Mouse (Mus musculus): ENCODE data around the gene Zscan4-ps3.
"Not testable (repeated sequence)": the region's sequence is repeated elsewhere in the genome, so short reads cannot be mapped to it uniquely, and the experiment has no call there.

Zscan4-ps3 gene

DNA sequence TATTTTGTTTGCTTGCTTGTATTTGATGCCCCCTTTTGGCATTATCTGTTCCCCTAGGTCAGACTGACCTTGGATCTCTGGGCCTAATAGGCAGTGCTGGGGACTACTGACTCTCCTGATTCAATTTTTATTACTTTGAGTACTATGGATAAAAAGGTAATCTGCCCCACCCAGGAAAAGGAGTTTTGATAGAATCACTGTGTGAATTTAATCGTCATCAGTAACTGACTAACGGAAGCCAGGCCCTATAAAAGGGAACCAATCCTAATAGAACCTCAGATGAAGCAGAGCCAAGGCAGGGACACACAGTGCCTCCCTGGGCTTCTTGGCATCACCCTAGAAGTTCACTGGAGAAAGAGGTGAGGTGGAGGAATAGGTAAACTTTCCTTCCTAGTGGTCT is at the start of gene Zscan4-ps3:
Zscan4-ps3 (plus strand) TSS at position 301 of the 400 bp plus-strand sequence.
- DNase-seq (ENCODE audit: low read depth, low spot score), result not testable (repeated sequence)

DNA sequence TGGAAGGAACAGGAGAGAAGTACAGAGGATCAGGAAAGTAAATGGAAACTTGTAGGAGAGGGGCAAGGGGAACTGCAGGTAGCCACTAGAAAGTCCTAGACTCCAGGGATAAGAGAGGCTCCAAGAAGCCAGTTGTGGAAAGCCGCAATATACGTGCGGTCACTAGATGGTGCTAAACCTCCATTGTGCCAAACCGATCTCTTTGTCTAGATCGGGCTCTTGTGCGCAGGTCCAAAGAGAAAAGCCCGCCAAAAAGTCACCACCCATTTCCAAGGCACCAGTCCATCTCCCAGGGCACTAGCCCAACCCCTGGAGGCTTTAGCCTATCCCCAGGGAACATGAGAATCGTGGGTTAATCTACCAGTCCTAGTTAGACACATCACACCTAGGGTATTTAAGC is 8.0 kb downstream of the Zscan4-ps3 start:
- DNase-seq (ENCODE audit: low read depth, low spot score), result peak; percentile 81

All from ZHBTc4 (cell line).